Mouse (Mus musculus) cortical plate, adult 2 months (tissue): ENCODE results near the gene Endog. TPM values are rescaled to one million over a fixed set of nuclear protein-coding genes. Genes with fewer than 3 reads are reported as not detected.
"Not testable (repeated sequence)": the region's sequence is repeated elsewhere in the genome, so short reads cannot be mapped to it uniquely, and the experiment has no call there.

ENCODE experiments used
- H3K27ac ChIP-seq: fragments of 200-500 bp; 2 replicates; pipeline ENCODE4 v1.5.1; 2012; ENCODE audit warnings: low read length, control low read depth, inconsistent platforms; ENCODE audit not compliant: insufficient read depth
- H3K4me1 ChIP-seq: fragments of 200-500 bp; 2 replicates; pipeline ENCODE4 v1.6.1; 2011; ENCODE audit warnings: low read length; ENCODE audit not compliant: control insufficient read depth, insufficient read depth
- H3K4me3 ChIP-seq: fragments of 200-500 bp; 2 replicates; pipeline ENCODE4 v1.5.1; 2011; ENCODE audit warnings: mild to moderate bottlenecking, low read length, control low read depth; ENCODE audit not compliant: insufficient read depth
- CTCF ChIP-seq: fragments of 200-500 bp; IDR thresholded peaks from 2 replicates; pipeline ENCODE4 v1.5.1; 2011; ENCODE audit warnings: mild to moderate bottlenecking, control low read depth, low read length; ENCODE audit not compliant: insufficient read depth; ENCODE audit errors: extremely low read depth
- POLR2A ChIP-seq: fragments of 200-500 bp; IDR thresholded peaks from 2 replicates; pipeline ENCODE4 v1.6.1; 2011; ENCODE audit warnings: mild to moderate bottlenecking, low read length, control low read depth; ENCODE audit not compliant: insufficient read depth; ENCODE audit errors: extremely low read depth
- polyA plus RNA-seq: library from polyadenylated mRNA; depleted of rRNA; stranded (reverse); fragments of >200 nt; gene quantifications from 2 replicates; pipeline ENCODE4 v1.2.3, GENCODE M21; 2012

Endog gene
- polyA plus RNA-seq, 1 experiment: 33.4 TPM

GRCm38 (mm10) chr2:30161809-30162208 lies 9.5 kb upstream of the Endog start:
- no peak overlapping the region for H3K4me3 ChIP-seq
- no peaks in the 10 kb centered on the region for H3K4me1 ChIP-seq
- H3K27ac ChIP-seq: no peak overlapping the region
- TF ChIP-seq POLR2A: no peak
- peak; percentile 63; the same call in 1 of the 2 replicates for TF ChIP-seq CTCF

GRCm38 (mm10) chr2:30164340-30164932 lies 6.9 kb upstream of the Endog start:
- no peaks in the 10 kb centered on the region for H3K4me1 ChIP-seq
- TF ChIP-seq POLR2A: no peak
- no peak overlapping the region for H3K4me3 ChIP-seq
- H3K27ac ChIP-seq: no peak overlapping the region

- TF ChIP-seq POLR2A: no peak
- TF ChIP-seq CTCF: no peak
- Histone ChIP-seq H3K27ac (no peak overlapping the region), H3K4me3 (no peak overlapping the region), H3K4me1 (no peaks in the 10 kb centered on the region)
These were observed 4.6 kb upstream of the Endog start for GRCm38 (mm10) chr2:30166677-30167076.

GRCm38 (mm10) chr2:30171997-30172382 lies 697 bp downstream of the Endog start:
- TF ChIP-seq POLR2A (no peak), CTCF (no peak)

GRCm38 (mm10) chr2:30173541-30174240 lies 2.4 kb downstream of the Endog start:
- Histone ChIP-seq H3K27ac (no peak overlapping the region), H3K4me3 (no peak overlapping the region), H3K4me1 (0 out of 2 replicates have a peak, but pooled peaks cover 1% of the 10 kb centered on the region)
- TF ChIP-seq POLR2A (no peak), CTCF (no peak)

More at GRCm38 (mm10) chr2:30171997-30172382, 697 bp downstream of the Endog start:
- peak overlapping the region; percentile 85 for H3K27ac ChIP-seq
- H3K4me3 ChIP-seq: peak overlapping the region; percentile 77
- H3K4me1 ChIP-seq: no peaks in the 10 kb centered on the region

DNA sequence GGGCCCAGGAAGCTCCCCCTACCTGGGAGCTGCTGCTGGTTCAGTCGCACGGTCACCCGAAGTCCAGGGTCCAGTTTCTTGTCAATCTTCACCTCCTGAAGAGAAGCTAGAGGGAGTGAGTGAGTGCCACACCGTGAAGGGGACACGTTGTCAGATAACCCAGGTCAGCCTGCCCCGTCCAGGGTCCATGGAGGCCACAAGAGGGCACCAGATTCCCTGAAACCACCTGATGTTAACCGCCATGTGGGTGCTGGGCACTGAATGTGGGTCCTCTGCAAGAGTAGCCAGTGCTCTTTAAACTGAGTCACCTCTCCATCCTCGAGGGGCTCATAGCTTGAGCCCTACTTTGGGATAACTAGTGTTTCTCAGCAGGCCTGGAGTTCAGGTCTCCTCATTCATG lies 4.6 kb downstream of the Endog start:
- H3K4me1 ChIP-seq: 0 out of 2 replicates have a peak, but pooled peaks cover 1% of the 10 kb centered on the region
- H3K4me3 ChIP-seq: no peak overlapping the region
- no peak for TF ChIP-seq CTCF
- no peak for TF ChIP-seq POLR2A
- H3K27ac ChIP-seq: no peak overlapping the region

DNA sequence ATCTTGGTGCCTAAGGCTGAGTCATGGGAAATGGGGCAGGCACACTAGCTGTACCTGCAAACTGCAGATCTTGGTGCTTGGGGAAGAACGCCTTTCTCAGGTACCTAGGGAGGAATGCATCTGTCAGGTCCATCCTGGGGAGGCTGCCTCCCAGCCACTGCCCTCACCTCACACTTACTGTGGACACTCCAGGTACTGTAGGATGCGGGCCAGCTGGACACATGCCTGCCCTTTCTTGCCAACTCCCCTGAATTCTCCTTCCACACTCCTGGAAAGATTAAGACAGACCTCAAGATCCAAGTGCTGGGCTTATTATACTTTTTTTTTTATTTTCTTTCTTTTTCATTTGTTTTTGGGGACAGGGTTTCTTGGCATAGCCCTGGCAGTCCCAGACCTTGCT lies 5.3 kb downstream of the Endog start:
- Histone ChIP-seq H3K27ac (no peak overlapping the region), H3K4me3 (no peak overlapping the region), H3K4me1 (0 out of 2 replicates have a peak, but pooled peaks cover 1% of the 10 kb centered on the region)
- TF ChIP-seq CTCF: no peak
- 0 out of 2 replicates have a peak, but pooled peaks have one; percentile 7 for TF ChIP-seq POLR2A

- Histone ChIP-seq H3K27ac (no peak within 1 kb of the TSS), H3K4me3 (peak within 1 kb of the TSS; percentile 49), H3K4me1 (0 out of 2 replicates have a peak, but pooled peaks cover 1% of the 10 kb centered on the region)
- TF ChIP-seq CTCF (no peak), POLR2A (peak; percentile 71; the same call in 1 of the 2 replicates)
These were observed 6.7 kb downstream of the Endog start, which contains the start of gene Spout1 for GRCm38 (mm10) chr2:30177700-30178675. Gene Spout1 (minus strand): TSS chr2:30178459.

DNA sequence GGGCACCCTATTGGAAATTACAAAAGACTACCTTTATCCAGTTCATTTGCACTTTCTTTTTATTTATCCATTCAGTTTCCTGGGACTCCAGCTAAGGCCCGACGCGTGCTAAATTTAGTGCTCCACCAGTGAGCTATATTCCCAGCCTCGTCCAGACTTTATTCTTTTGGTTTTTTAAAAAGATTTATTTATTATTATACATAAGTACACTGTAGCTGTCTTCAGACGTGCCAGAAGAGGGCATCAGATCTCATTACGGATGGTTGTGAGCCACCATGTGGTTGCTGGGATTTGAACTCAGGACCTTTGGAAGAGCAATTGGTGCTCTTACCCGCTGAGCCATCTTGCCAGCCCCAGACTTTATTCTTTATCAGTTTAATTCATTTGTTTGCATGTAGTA lies 7.4 kb downstream of the Endog start:
- H3K4me3 ChIP-seq: peak overlapping the region; percentile 49; the same call in 1 of the 2 replicates
- not testable (repeated sequence) for H3K4me1 ChIP-seq, H3K27ac ChIP-seq

DNA sequence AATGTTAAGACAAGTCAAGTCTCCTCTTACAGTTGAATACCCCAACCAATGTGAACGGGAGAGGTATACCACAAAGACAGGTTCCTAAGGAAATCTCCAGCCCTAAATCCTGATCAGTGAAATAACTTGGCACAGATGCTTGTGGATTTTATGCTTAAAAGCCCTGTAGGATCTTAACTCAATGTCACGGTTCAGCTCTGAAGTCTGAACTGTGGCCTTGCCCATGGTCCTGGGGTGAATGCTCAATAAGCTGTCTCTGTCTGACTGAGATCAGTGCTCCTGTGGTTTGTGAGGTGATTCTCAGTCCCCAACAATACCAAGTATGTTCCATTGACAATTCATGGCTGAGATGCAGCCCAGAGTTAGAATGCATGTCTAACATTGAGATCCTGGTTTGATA lies 11.1 kb downstream of the Endog start:
- no peaks in the 10 kb centered on the region for H3K4me1 ChIP-seq
- no peak overlapping the region for H3K27ac ChIP-seq
- no peak overlapping the region for H3K4me3 ChIP-seq
- no peak for TF ChIP-seq CTCF
- TF ChIP-seq POLR2A: no peak
